8 mouse cellular contexts compared by ENCODE assay signal in the genomic region with DNA sequence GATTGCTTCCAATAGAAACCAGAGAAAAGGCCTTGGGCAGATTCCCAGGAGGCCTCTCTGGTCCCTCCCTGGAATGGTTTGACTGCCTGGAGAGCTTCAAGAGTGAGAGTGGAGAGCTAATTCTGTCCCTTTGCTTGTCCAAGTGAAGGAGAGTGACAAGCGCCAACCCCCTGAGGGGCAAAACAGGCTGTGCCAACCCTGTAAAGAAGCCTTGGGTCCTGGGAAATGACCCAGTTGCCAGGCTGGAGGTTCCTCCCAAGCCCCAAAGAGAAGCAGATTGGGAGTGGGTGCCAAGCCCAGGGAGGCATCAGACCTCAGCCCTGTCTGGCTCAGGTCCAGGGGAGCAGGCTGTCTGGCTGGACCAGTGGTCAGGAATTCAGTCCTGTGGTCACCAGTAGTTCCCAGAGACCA. TPM values are rescaled to one million over a fixed set of nuclear protein-coding genes. Genes with fewer than 3 reads are reported as not detected.
DNase-seq lines count a peak whose midpoint lies in the region; ATAC-seq and TF ChIP-seq lines count a peak whose summit lies in the region.

No protein-coding gene starts in this region.

- peak; percentile 65 to 88 for DNase-seq in adrenal gland, adult (ENCODE audit: inconsistent age in 2 of 2, low spot score in 1 of 2)
- DNase-seq in brain, embryonic 14.5 days (ENCODE audit: low read depth) = peak; percentile 81
- peak; percentile 14 to 48 for DNase-seq in frontal cortex, postnatal 25 days (ENCODE audit: low spot score in 2 of 2)
- peak; percentile 80 for DNase-seq in heart, postnatal 4 days
- DNase-seq in layer of hippocampus, postnatal 36 days = peak; percentile 62 to 74
- DNase-seq in urinary bladder, postnatal 4 days (ENCODE audit: low spot score in 2 of 2) = peak; percentile 52 to 81

- no peak for TF ChIP-seq POLR2A in brain, embryonic 14.5 days (IDR thresholded peaks at IDR 0.05; ENCODE audit: borderline replicate concordance, extremely low read depth, insufficient read depth, insufficient read length, poor library complexity, severe bottlenecking)

- TF ChIP-seq CTCF in brain, embryonic 14.5 days (IDR thresholded peaks at IDR 0.05; ENCODE audit: borderline replicate concordance, extremely low read depth, insufficient read depth, insufficient read length) = no peak

- 81% methylated on average over 1 of the region's 1 CpGs for WGBS in midbrain, embryonic 16.5 days

- no peaks in the 10 kb centered on the region for H3K36me3 ChIP-seq in midbrain, embryonic 16.5 days (ENCODE audit: control insufficient read depth, insufficient read depth, low read length)

- H3K9ac ChIP-seq in midbrain, embryonic 16.5 days (ENCODE audit: low read depth, low read length) = no peak overlapping the region

- no peak overlapping the region for H3K4me2 ChIP-seq in midbrain, embryonic 16.5 days (ENCODE audit: low read length)

- H3K4me3 ChIP-seq in midbrain, embryonic 16.5 days (ENCODE audit: low read depth, low read length) = no peak overlapping the region

- peak overlapping the region; percentile 54 for H3K27ac ChIP-seq in midbrain, embryonic 16.5 days (ENCODE audit: low read length)

- ATAC-seq in midbrain, embryonic 16.5 days = peak; percentile 89
- no peak for ATAC-seq in megakaryocyte-erythroid progenitor cell, adult 5-6 weeks (replicated peaks; ENCODE audit: low FRiP score, low TSS enrichment, poor library complexity, severe bottlenecking)

- no peaks in the 10 kb centered on the region for H3K27me3 ChIP-seq in midbrain, embryonic 16.5 days (ENCODE audit: control insufficient read depth, insufficient read depth, low read depth, low read length)

- no peaks in the 10 kb centered on the region for H3K9me3 ChIP-seq in midbrain, embryonic 16.5 days (replicated peaks; ENCODE audit: control insufficient read depth, low read length, poor library complexity, severe bottlenecking)

- H3K4me1 ChIP-seq in midbrain, embryonic 16.5 days (ENCODE audit: control insufficient read depth, insufficient read depth, low read length) = no peaks in the 10 kb centered on the region

RNA-seq across cellular contexts. Expression of gene Dhrs3, which starts 37.2 kb away (rescaled TPM):
- 12.2 and 20.0 TPM in 2 replicates for polyA plus RNA-seq in brain, embryonic 14.5 days (2012; rRNA removed)
- total RNA-seq in heart, postnatal 4 days (2021) = 10 to 100 TPM; 40.6 to 50.7 TPM
- 10 to 100 TPM; 27.6 to 31.0 TPM for total RNA-seq in layer of hippocampus, postnatal 36 days (2021)
- polyA plus RNA-seq in midbrain, embryonic 16.5 days (2015; fragmentation: Nextera tagmentation; extraction: Ambion mirVana) = 27.4 and 41.6 TPM in 2 replicates
- total RNA-seq in megakaryocyte-erythroid progenitor cell, adult 5-6 weeks (2014; fragmentation: Nextera tagmentation) = 1.9 and 11.1 TPM in 2 replicates
- total RNA-seq in megakaryocyte-erythroid progenitor cell, adult 5-6 weeks (2017) = 3.0 and 6.7 TPM in 2 replicates

Comparison
In these comparisons a context has a peak if more than half of its experiments do, and no peak if none do; other contexts are left out.
1. DNase-seq: peak in every context shown above with its lines; median percentile 81 in brain, embryonic 14.5 days; 80 in heart, postnatal 4 days; 76 in adrenal gland, adult; 68 in layer of hippocampus, postnatal 36 days; 66 in urinary bladder, postnatal 4 days; 31 in frontal cortex, postnatal 25 days.